Mouse (Mus musculus): ENCODE measurements around the gene Fndc10. TPM values are rescaled to one million over a fixed set of nuclear protein-coding genes. Genes with fewer than 3 reads are reported as not detected.
A peak's percentile ranks its signal among the peaks of the same experiment; 100 is the strongest.

The Fndc10 gene
- polyA plus RNA-seq, 1 experiment, result 8.8 TPM

DNA sequence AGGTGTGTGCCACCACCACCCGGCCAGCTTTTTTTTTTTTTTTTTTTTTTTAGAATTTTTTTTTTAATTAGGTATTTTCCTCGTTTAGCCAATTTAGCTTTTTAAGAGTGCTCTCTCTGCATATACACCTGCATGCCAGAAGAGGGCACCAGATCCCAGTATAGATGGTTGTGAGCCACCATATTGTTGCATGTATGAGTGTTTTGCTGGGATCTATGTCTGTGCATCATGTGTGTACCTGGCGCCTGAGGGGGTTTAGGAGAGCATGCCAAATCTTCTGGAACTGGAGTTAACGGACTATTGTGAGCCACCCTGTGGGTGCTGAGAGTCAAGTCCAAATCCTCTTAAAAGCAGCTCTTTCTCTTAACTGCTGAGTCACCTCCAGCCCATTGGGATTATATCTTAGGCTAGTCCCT, 27.5 kb downstream of the Fndc10 start:
- Histone ChIP-seq H3K36me3 (ENCODE audit: control insufficient read depth, insufficient read depth, low read length) (peaks cover 7% of the 10 kb centered on the region), H3K27me3 (ENCODE audit: control insufficient read depth, insufficient read depth, low read length) (no peaks in the 10 kb centered on the region), H3K4me3 (ENCODE audit: extremely low read depth, insufficient read depth, insufficient read length) (no peak overlapping the region), H3K27ac (ENCODE audit: insufficient read depth, low read length) (no peak overlapping the region), H3K4me1 (ENCODE audit: control insufficient read depth, insufficient read depth, insufficient read length) (no peaks in the 10 kb centered on the region)
- TF ChIP-seq POLR2A (IDR thresholded peaks at IDR 0.05; ENCODE audit: low read depth, low read length) (no peak), CTCF (IDR thresholded peaks at IDR 0.05; ENCODE audit: extremely low read depth, insufficient read depth, insufficient read length, insufficient replicate concordance) (peak; percentile 30; the same call in 1 of the 2 replicates)
- 48% methylated on average over 4 of the region's 4 CpGs for WGBS
- peak in 1 of 2 experiments; percentile 12 for DNase-seq (ENCODE audit: low read depth in 1 of 2, low spot score in 2 of 2)

DNA sequence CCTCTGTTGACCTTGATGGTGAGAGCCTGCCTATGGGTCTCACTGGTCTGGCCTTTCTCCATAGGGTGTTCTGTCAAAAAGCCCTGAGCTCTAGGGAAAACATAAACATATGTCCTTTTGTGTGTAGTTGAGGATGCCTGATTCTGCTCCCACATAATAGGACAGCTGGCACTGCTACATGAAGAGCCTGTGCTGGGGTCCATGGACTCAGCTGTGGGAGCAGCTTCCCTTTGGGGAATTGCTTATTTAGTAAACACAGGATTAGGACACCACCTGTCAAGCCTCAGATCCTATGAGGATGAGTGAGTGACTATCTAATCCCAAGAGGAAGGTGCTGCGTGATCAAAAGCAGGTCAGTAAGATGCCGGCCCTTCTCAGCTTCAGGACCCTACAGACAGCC, 33.9 kb downstream of the Fndc10 start:
- H3K27me3 ChIP-seq (ENCODE audit: control insufficient read depth, insufficient read depth, low read length), result no peaks in the 10 kb centered on the region
- TF ChIP-seq CTCF (IDR thresholded peaks at IDR 0.05; ENCODE audit: extremely low read depth, insufficient read depth, insufficient read length, insufficient replicate concordance) (no peak), POLR2A (IDR thresholded peaks at IDR 0.05; ENCODE audit: low read depth, low read length) (no peak)
- H3K4me3 ChIP-seq (ENCODE audit: extremely low read depth, insufficient read depth, insufficient read length), result no peak overlapping the region
- 90% methylated on average over 2 of the region's 2 CpGs for WGBS
- no peak for DNase-seq (ENCODE audit: low read depth in 1 of 2, low spot score in 2 of 2)
- no peaks in the 10 kb centered on the region for H3K4me1 ChIP-seq (ENCODE audit: control insufficient read depth, insufficient read depth, insufficient read length)
- no peaks in the 10 kb centered on the region for H3K36me3 ChIP-seq (ENCODE audit: control insufficient read depth, insufficient read depth, low read length)
- H3K27ac ChIP-seq (ENCODE audit: insufficient read depth, low read length), result no peak overlapping the region

DNA sequence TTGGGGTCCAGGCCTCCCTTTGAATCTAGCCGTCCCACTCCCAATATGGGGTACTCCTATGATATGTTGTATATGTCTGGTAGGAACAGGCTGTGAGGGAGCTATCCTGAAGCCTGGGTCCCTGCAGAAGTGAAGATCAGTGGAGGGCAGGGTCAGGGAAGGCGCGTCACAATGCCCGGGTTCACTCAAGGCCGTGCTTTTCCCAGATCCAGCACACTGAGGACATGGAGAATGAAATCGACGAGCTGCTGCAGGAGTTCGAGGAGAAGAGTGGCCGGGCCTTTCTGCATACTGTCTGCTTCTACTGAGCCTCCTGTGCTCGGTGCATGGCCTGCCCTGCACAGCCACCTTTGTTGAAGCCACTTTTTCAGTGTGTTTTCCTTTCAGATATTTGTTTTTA, 39.1 kb downstream of the Fndc10 start:
- no peaks in the 10 kb centered on the region for H3K36me3 ChIP-seq (ENCODE audit: control insufficient read depth, insufficient read depth, low read length)
- 91% methylated on average over 10 of the region's 10 CpGs for WGBS
- H3K27me3 ChIP-seq (ENCODE audit: control insufficient read depth, insufficient read depth, low read length), result no peaks in the 10 kb centered on the region
- H3K27ac ChIP-seq (ENCODE audit: insufficient read depth, low read length), result no peak overlapping the region
- H3K4me3 ChIP-seq (ENCODE audit: extremely low read depth, insufficient read depth, insufficient read length), result no peak overlapping the region
- no peak for DNase-seq (ENCODE audit: low read depth in 1 of 2, low spot score in 2 of 2)
- TF ChIP-seq POLR2A (IDR thresholded peaks at IDR 0.05; ENCODE audit: low read depth, low read length) (no peak), CTCF (IDR thresholded peaks at IDR 0.05; ENCODE audit: extremely low read depth, insufficient read depth, insufficient read length, insufficient replicate concordance) (no peak)
- H3K4me1 ChIP-seq (ENCODE audit: control insufficient read depth, insufficient read depth, insufficient read length), result peaks cover 4% of the 10 kb centered on the region; the same call in 1 of the 2 replicates

DNA sequence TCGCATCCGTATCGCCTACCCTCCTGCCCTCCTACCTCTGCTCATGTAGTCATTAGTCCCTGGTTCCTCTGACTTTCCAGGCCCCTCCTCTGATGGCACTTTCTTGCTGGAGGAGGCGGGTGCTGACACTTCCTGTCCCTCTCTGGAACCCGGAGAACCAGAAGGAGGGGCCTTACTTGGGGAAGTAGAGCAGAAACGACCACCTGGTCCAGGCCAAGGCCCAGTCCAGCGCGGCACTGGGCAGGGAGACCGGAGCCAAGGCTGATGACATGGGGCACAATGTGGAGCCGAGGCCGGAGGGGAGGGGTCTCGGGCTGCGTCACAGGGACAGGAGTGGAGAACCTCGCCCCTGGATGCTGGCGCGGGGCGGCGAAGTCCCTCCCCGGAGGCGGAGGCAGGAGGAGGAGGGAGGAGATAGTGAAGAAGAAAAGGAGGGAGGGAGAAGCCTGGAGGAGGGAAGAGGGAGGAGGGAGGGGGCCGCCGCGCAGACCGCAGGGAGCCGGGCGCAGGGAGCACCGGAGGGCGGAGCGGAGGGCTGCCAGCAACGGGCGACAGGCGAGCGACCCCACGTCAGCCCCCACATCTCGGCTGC, 40.3 kb downstream of the Fndc10 start, which contains the start of gene Tmem240:
Gene Tmem240, plus strand, starts transcription at position 451 of the 592 bp plus-strand sequence.
- peaks cover 4% of the 10 kb centered on the region; the same call in 1 of the 2 replicates for H3K4me1 ChIP-seq (ENCODE audit: control insufficient read depth, insufficient read depth, insufficient read length)
- no peaks in the 10 kb centered on the region for H3K27me3 ChIP-seq (ENCODE audit: control insufficient read depth, insufficient read depth, low read length)
- 1% methylated on average over 33 of the region's 35 CpGs for WGBS
- DNase-seq (ENCODE audit: low read depth in 1 of 2, low spot score in 2 of 2), result peak; percentile 26 to 61
- peak within 1 kb of the TSS; percentile 65 for H3K4me3 ChIP-seq (ENCODE audit: extremely low read depth, insufficient read depth, insufficient read length)
- H3K36me3 ChIP-seq (ENCODE audit: control insufficient read depth, insufficient read depth, low read length), result peaks cover under 1% of the 10 kb centered on the region; the same call in 1 of the 2 replicates
- peak within 1 kb of the TSS; percentile 72 for H3K27ac ChIP-seq (ENCODE audit: insufficient read depth, low read length)
- no peak for TF ChIP-seq CTCF (IDR thresholded peaks at IDR 0.05; ENCODE audit: extremely low read depth, insufficient read depth, insufficient read length, insufficient replicate concordance)
- TF ChIP-seq POLR2A (IDR thresholded peaks at IDR 0.05; ENCODE audit: low read depth, low read length), result no peak; the same call in 1 of the 2 replicates

DNA sequence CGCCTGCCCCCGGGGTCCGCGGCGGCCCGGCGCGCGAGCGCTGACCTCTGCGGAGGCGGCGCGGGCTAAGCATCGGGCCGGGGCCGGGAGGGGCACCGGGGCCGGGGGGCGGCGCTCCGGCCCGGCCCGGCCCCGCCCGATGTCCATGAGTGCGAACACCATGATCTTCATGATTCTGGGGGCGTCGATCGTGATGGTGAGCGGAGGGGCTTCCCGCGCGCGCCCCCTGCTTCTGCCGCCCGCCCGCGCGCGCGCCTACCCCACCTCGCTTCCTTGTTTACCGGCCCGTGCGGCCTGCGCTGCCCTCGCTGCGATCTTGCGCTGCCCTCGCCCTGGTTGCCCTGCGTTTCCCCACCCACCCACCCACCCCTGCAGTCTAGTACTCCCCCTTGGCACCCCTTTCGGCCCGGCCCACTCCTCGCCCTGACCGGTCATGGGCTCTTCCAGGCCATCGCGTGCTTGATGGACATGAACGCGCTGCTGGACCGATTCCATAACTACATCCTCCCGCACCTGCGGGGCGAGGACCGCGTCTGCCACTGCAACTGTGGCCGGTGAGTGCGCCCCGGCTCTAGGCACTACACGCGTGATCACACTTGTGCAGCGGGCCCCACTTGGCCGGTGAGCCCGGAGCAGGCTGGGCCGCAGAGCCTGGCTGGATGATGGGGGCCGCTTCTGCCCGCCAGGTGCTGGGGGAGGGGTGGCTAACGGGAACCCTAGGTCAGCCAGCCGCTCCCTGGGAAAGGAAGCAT, 41.0 kb downstream of the Fndc10 start:
- 1% methylated on average over 61 of the region's 79 CpGs for WGBS
- TF ChIP-seq POLR2A (IDR thresholded peaks at IDR 0.05; ENCODE audit: low read depth, low read length), result no peak
- no peak for TF ChIP-seq CTCF (IDR thresholded peaks at IDR 0.05; ENCODE audit: extremely low read depth, insufficient read depth, insufficient read length, insufficient replicate concordance)
- Histone ChIP-seq H3K36me3 (ENCODE audit: control insufficient read depth, insufficient read depth, low read length) (peaks cover 5% of the 10 kb centered on the region; the same call in 1 of the 2 replicates), H3K4me1 (ENCODE audit: control insufficient read depth, insufficient read depth, insufficient read length) (peaks cover 4% of the 10 kb centered on the region; the same call in 1 of the 2 replicates), H3K27ac (ENCODE audit: insufficient read depth, low read length) (peak overlapping the region; percentile 72), H3K4me3 (ENCODE audit: extremely low read depth, insufficient read depth, insufficient read length) (peak overlapping the region; percentile 65), H3K27me3 (ENCODE audit: control insufficient read depth, insufficient read depth, low read length) (no peaks in the 10 kb centered on the region)
- DNase-seq (ENCODE audit: low read depth in 1 of 2, low spot score in 2 of 2), result peak in 1 of 2 experiments; percentile 25

DNA sequence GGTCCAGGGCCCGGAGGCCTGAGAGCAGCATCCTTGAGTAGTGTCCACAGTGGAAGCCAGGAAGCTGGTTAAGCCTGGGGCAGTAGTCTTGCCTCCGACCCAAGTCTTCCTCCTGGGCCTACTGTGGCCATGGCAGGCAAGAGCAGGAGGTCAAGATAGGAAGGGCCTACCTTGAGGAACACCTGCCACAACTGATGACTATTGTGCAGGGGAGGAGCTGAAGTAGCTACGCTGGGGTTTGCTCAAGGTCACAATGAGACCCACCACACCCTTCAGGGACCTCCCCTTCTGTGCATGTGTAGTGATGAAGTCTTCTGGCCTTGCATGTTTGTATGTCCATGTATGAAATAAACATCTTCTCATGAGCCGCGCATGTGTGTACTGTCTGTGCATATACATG, 41.6 kb downstream of the Fndc10 start:
- Histone ChIP-seq H3K4me3 (ENCODE audit: extremely low read depth, insufficient read depth, insufficient read length) (peak overlapping the region; percentile 65; the same call in 1 of the 2 replicates), H3K27ac (ENCODE audit: insufficient read depth, low read length) (no peak overlapping the region), H3K36me3 (ENCODE audit: control insufficient read depth, insufficient read depth, low read length) (peaks cover 9% of the 10 kb centered on the region; the same call in 1 of the 2 replicates), H3K27me3 (ENCODE audit: control insufficient read depth, insufficient read depth, low read length) (no peaks in the 10 kb centered on the region), H3K4me1 (ENCODE audit: control insufficient read depth, insufficient read depth, insufficient read length) (peaks cover 4% of the 10 kb centered on the region; the same call in 1 of the 2 replicates)
- DNase-seq (ENCODE audit: low read depth in 1 of 2, low spot score in 2 of 2), result no peak
- TF ChIP-seq CTCF (IDR thresholded peaks at IDR 0.05; ENCODE audit: extremely low read depth, insufficient read depth, insufficient read length, insufficient replicate concordance) (no peak), POLR2A (IDR thresholded peaks at IDR 0.05; ENCODE audit: low read depth, low read length) (no peak)
- WGBS, result 64% methylated on average over 5 of the region's 5 CpGs

Data from spleen, adult 2 months (tissue).